ENCODE assay signal across 11 mouse cellular contexts in the genomic region with DNA sequence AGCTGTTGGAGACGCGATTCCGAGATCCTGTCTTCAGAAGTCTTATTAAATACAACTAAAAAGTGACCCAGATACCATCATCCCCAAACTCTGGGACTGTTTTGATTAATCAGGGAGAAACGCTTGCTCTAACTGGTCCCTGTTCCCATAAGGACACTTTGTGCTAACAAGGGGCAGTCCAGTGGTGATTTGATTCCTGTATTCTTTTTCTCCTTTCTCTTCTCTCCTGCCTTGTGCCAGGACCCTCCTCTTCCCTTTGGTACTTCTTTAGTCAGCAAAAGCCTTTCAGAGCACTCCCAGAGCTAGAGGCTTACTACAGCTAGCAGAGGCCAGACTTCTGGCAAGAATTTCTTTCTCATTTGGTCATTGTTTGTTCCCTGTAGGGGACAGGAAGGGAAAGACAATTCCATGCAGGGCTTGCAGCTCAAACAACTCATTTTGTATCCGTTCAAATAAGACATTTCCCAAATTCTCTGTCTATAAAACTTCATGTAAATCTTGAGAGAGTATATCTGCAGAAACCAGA.
DNase-seq lines count a peak whose midpoint lies in the region; ATAC-seq and TF ChIP-seq lines count a peak whose summit lies in the region.
"Had no signal": no experiment of that assay in that cellular context is flagged by ENCODE, and none has a peak within 500 bp of the region (broad histone marks: within the 10 kb centered on the region; RNA-seq: fewer than 3 reads in every experiment).

No protein-coding gene starts in this region.

- no peak overlapping the region for H3K4me2 ChIP-seq in heart, postnatal 0 days (ENCODE audit: low read depth, low read length)
- no peak overlapping the region for H3K4me2 ChIP-seq in heart, embryonic 11.5 days
- H3K4me2 ChIP-seq in lung, embryonic 16.5 days (ENCODE audit: low read depth, low read length) = no peak overlapping the region
- H3K4me2 ChIP-seq in hindbrain, embryonic 16.5 days (ENCODE audit: low read length) = peak overlapping the region; percentile 27; the same call in 1 of the 2 replicates

- H3K4me1 ChIP-seq in heart, postnatal 0 days (ENCODE audit: control insufficient read depth, insufficient read depth) = no peaks in the 10 kb centered on the region
- no peaks in the 10 kb centered on the region; the same call in 1 of the 2 replicates for H3K4me1 ChIP-seq in heart, embryonic 11.5 days (ENCODE audit: control insufficient read depth, insufficient read depth, low read length)
- peaks cover 11% of the 10 kb centered on the region for H3K4me1 ChIP-seq in lung, embryonic 16.5 days (replicated peaks; ENCODE audit: control insufficient read depth, insufficient read depth, low read length)
- peaks cover 4% of the 10 kb centered on the region; the same call in 1 of the 2 replicates for H3K4me1 ChIP-seq in hindbrain, embryonic 16.5 days (ENCODE audit: control insufficient read depth, insufficient read depth, low read depth, low read length)
- H3K4me1 ChIP-seq: megakaryocyte, embryonic 14.5 days had no signal

- TF ChIP-seq EP300 in heart, postnatal 0 days (IDR thresholded peaks at IDR 0.05; ENCODE audit: low read depth) = no peak

- WGBS in heart, postnatal 0 days = 53% methylated on average over 5 of the region's 5 CpGs
- WGBS in heart, embryonic 11.5 days (ENCODE audit: insufficient replicate concordance) = 58% methylated on average over 5 of the region's 5 CpGs
- 17% methylated on average over 5 of the region's 5 CpGs for WGBS in lung, embryonic 16.5 days
- WGBS in hindbrain, embryonic 16.5 days = 34% methylated on average over 5 of the region's 5 CpGs

- H3K36me3 ChIP-seq in heart, postnatal 0 days (replicated peaks; ENCODE audit: control insufficient read depth, insufficient read depth, low read length) = no peaks in the 10 kb centered on the region
- no peaks in the 10 kb centered on the region for H3K36me3 ChIP-seq in heart, embryonic 11.5 days (ENCODE audit: control insufficient read depth, insufficient read depth, low read length)
- H3K36me3 ChIP-seq in lung, embryonic 16.5 days (ENCODE audit: control insufficient read depth, insufficient read depth, low read length) = no peaks in the 10 kb centered on the region
- H3K36me3 ChIP-seq in hindbrain, embryonic 16.5 days (ENCODE audit: control insufficient read depth, insufficient read depth, low read length) = no peaks in the 10 kb centered on the region

- DNase-seq in heart, postnatal 0 days (ENCODE audit: low spot score) = peak; percentile 39
- DNase-seq in lung, postnatal 25 days (ENCODE audit: low spot score) = no peak
- peak; percentile 4 for DNase-seq in skeletal muscle tissue, adult 2 months (ENCODE audit: low read depth, low spot score)
- no peak for DNase-seq in cerebellum, postnatal 36 days
- DNase-seq in testis, postnatal 14 days (ENCODE audit: low spot score) = no peak
- DNase-seq: embryo, embryonic 11 days; thymus, postnatal 4 days had no signal

- peak overlapping the region; percentile 2; the same call in 1 of the 2 replicates for H3K27ac ChIP-seq in heart, postnatal 0 days (ENCODE audit: low read depth)
- H3K27ac ChIP-seq in heart, embryonic 11.5 days (ENCODE audit: low read depth, low read length) = no peak overlapping the region
- peak overlapping the region; percentile 67 for H3K27ac ChIP-seq in lung, embryonic 16.5 days (ENCODE audit: low read length)
- no peak overlapping the region for H3K27ac ChIP-seq in hindbrain, embryonic 16.5 days (ENCODE audit: low read depth, low read length)

- H3K4me3 ChIP-seq in heart, postnatal 0 days (ENCODE audit: low read depth, low read length) = no peak overlapping the region
- H3K4me3 ChIP-seq in heart, embryonic 11.5 days (ENCODE audit: low read depth, low read length) = no peak overlapping the region
- no peak overlapping the region for H3K4me3 ChIP-seq in lung, embryonic 16.5 days (ENCODE audit: low read length)
- no peak overlapping the region for H3K4me3 ChIP-seq in hindbrain, embryonic 16.5 days (ENCODE audit: low read length)
- H3K4me3 ChIP-seq: megakaryocyte, embryonic 14.5 days had no signal

- no peak; the same call in 1 of the 2 replicates for ATAC-seq in heart, postnatal 0 days (ENCODE audit: insufficient read depth, low read depth)
- ATAC-seq in heart, embryonic 11.5 days (replicated peaks; ENCODE audit: insufficient number of reproducible peaks, low FRiP score, low TSS enrichment) = no peak
- ATAC-seq in lung, embryonic 16.5 days (ENCODE audit: low read depth) = peak; percentile 86
- ATAC-seq in hindbrain, embryonic 16.5 days = no peak

- no peaks in the 10 kb centered on the region for H3K27me3 ChIP-seq in heart, postnatal 0 days (ENCODE audit: control insufficient read depth, insufficient read depth, low read length)
- no peaks in the 10 kb centered on the region for H3K27me3 ChIP-seq in heart, embryonic 11.5 days (ENCODE audit: control insufficient read depth, insufficient read depth, low read length)
- no peaks in the 10 kb centered on the region for H3K27me3 ChIP-seq in lung, embryonic 16.5 days (ENCODE audit: control insufficient read depth, insufficient read depth, low read depth, low read length)
- H3K27me3 ChIP-seq in hindbrain, embryonic 16.5 days (replicated peaks; ENCODE audit: control insufficient read depth, insufficient read depth, low read length) = no peaks in the 10 kb centered on the region
- H3K27me3 ChIP-seq: megakaryocyte, embryonic 14.5 days had no signal

- no peak for TF ChIP-seq CTCF in heart, postnatal 0 days (IDR thresholded peaks at IDR 0.05; ENCODE audit: low read depth)

- H3K9ac ChIP-seq in heart, postnatal 0 days (replicated peaks; ENCODE audit: low read depth, low read length) = no peak overlapping the region
- no peak overlapping the region for H3K9ac ChIP-seq in heart, embryonic 11.5 days (ENCODE audit: low read depth, low read length)
- H3K9ac ChIP-seq in lung, embryonic 16.5 days (ENCODE audit: low read length) = no peak overlapping the region
- H3K9ac ChIP-seq in hindbrain, embryonic 16.5 days (ENCODE audit: low read depth, low read length) = no peak overlapping the region

- no peaks in the 10 kb centered on the region for H3K9me3 ChIP-seq in heart, postnatal 0 days (replicated peaks; ENCODE audit: control insufficient read depth, low read length)
- no peaks in the 10 kb centered on the region for H3K9me3 ChIP-seq in heart, embryonic 11.5 days (replicated peaks; ENCODE audit: control insufficient read depth, low read length)
- no peaks in the 10 kb centered on the region for H3K9me3 ChIP-seq in lung, embryonic 16.5 days (ENCODE audit: control insufficient read depth, low read length)
- H3K9me3 ChIP-seq in hindbrain, embryonic 16.5 days (ENCODE audit: control insufficient read depth, low read length) = no peaks in the 10 kb centered on the region

Comparison
In these comparisons a context has a peak if more than half of its experiments do, and no peak if none do; other contexts are left out.
1. H3K27ac ChIP-seq: peak in heart, postnatal 0 days (single experiment) and lung, embryonic 16.5 days (single experiment); none in heart, embryonic 11.5 days (single experiment) and hindbrain, embryonic 16.5 days (single experiment).
2. DNase-seq: peak in heart, postnatal 0 days (single experiment) and skeletal muscle tissue, adult 2 months (single experiment); none in lung, postnatal 25 days (single experiment), cerebellum, postnatal 36 days (0 of 2) and testis, postnatal 14 days (single experiment).